ENCODE assay signal across 18 mouse cellular contexts in genomic region chr7:70733501-70733900, GRCm38 (mm10).
"Had no signal": no experiment of that assay in that cellular context is flagged by ENCODE, and none has a peak within 500 bp of the region (broad histone marks: within the 10 kb centered on the region; RNA-seq: fewer than 3 reads in every experiment).

No protein-coding gene starts in this region.

- H3K4me1 ChIP-seq: midbrain, embryonic 10.5 days; midbrain, embryonic 12.5 days; neural tube, embryonic 12.5 days had no signal

- H3K4me3 ChIP-seq: midbrain, embryonic 10.5 days; midbrain, embryonic 12.5 days; myocyte; neural tube, embryonic 12.5 days had no signal

- H3K4me2 ChIP-seq: lung, embryonic 14.5 days; midbrain, embryonic 12.5 days; neural tube, embryonic 12.5 days had no signal

- H3K27ac ChIP-seq: midbrain, embryonic 10.5 days; midbrain, embryonic 12.5 days; neural tube, embryonic 12.5 days had no signal

- DNase-seq: lung, adult 18-20 months; lung, embryonic 14.5 days; lung, postnatal 10 days; lung, postnatal 4 days; midbrain, embryonic 14.5 days; retina, postnatal 1 day; right cerebral cortex, adult 18-20 months; right cerebral cortex, postnatal 25 days; right cerebral cortex, postnatal 4 days; spleen, adult 18-20 months; thymus, adult 18-20 months; thymus, postnatal 14 days; thymus, postnatal 36 days had no signal

- ATAC-seq: midbrain, embryonic 16.5 days had no signal

- H3K9me3 ChIP-seq: midbrain, embryonic 10.5 days; midbrain, embryonic 12.5 days; neural tube, embryonic 12.5 days had no signal

- H3K27me3 ChIP-seq: midbrain, embryonic 12.5 days; neural tube, embryonic 12.5 days had no signal

- H3K36me3 ChIP-seq: midbrain, embryonic 10.5 days; midbrain, embryonic 12.5 days; neural tube, embryonic 12.5 days had no signal

- H3K9ac ChIP-seq: lung, embryonic 14.5 days; midbrain, embryonic 12.5 days; neural tube, embryonic 12.5 days had no signal
